Mouse (Mus musculus): ENCODE data around the gene Rnf217.

Rnf217 gene

GRCm38 (mm10) chr10:31495826-31496225 lies 113.2 kb downstream of the Rnf217 start:
- no peak for DNase-seq (ENCODE audit: low spot score)

DNA sequence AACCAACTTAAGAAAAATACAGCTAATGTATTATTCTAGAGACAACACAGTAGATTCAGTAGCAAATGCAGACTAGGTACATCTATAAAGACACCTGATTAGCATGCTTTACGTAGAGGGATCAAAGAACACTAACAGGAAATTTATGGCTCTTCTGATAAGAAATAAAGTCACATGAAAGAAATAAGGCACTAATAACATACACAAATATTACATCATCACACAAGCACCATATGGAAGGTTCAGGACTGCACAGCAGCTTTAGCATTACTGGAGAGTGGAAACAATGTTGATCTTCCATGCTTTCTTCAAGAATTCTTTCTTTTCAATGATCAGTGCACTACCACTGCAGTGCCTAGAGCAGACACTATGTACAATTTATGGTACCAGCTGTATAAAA lies 114.7 kb downstream of the Rnf217 start:
- no peak for DNase-seq (ENCODE audit: low spot score)

- no peak for DNase-seq (ENCODE audit: low spot score)
Measured at GRCm38 (mm10) chr10:31467043-31467898, 141.7 kb downstream of the Rnf217 start.

GRCm38 (mm10) chr10:31465840-31466541 lies 143.0 kb downstream of the Rnf217 start:
- no peak for DNase-seq (ENCODE audit: low spot score)

DNA sequence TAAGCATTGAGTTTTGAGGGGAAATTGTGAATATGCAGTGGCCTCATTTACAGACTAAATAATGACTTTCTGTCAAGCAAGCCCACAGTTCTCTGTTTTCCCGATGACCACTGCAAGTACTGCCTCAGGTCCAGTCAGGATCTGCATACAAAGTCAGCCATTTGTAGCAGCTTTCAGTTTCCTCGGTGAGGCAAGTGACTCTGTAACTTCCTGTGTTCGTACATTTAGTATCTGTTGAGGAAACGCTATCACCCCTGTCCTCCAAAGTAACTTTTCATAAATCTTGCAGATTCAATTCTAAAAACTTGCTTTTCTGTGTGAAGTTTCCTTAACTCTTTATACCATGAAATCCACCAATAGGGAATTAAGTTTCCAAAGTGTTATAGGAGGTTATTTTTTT lies 143.6 kb downstream of the Rnf217 start:
- no peak for DNase-seq (ENCODE audit: low spot score)

DNA sequence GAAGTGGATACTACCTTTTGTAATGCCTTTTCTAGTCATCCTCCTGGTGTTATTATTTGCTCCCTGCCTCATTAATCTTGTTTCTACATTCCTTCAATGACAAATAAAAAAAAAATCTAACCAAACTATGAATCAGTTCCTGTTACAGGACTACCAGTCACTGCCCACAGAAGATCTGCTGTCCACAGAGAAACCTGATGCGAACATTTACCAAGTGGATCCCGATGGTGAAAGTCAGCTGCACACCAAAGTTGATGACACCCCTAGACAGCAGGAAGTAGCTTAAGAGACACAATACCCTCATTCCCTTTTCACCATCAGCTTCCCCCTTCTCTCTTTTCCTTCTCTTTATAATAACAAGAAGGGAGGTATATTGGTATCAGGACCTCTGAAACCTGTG lies 145.9 kb downstream of the Rnf217 start:
- no peak for DNase-seq (ENCODE audit: low spot score)

DNA sequence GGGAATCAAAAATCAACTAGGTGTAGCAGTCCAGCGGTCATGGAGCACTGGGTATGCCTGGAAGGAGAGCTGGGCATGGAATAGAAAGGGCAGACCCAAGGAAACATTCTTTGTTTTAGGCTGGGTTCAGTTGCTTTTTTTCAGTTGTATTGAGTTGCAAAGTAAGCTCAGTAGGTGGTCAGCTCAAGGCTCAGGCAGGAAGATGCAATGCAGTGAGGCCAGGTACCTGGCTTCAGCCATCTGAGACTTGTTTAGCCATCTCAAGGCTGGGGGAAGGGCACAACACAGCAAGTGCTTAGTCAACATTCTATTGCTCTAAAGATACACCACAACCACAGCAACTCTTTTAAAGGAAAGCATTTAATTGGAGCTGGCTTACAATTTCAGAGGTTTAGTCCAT lies 152.2 kb downstream of the Rnf217 start:
- DNase-seq (ENCODE audit: low spot score), result no peak

DNA sequence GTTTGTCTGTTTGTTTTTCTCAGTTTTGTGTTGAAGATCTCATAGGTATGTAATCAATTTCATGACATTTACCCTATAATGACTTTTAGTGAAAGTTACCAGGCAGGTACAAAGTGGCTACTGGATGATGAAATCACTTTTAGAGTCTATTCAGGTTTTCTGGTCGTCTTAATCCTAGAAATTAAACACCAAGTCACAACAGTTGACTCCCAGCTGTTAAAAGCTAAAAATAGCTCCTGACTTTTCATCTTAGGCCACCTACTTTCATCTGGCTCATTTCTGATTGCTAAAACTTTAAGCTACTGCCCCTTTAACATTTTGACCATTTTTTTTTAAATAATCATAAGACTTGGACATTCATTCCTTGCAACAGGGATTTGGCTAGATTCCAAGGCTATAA lies 161.9 kb downstream of the Rnf217 start:
- no peak for DNase-seq (ENCODE audit: low spot score)

DNA sequence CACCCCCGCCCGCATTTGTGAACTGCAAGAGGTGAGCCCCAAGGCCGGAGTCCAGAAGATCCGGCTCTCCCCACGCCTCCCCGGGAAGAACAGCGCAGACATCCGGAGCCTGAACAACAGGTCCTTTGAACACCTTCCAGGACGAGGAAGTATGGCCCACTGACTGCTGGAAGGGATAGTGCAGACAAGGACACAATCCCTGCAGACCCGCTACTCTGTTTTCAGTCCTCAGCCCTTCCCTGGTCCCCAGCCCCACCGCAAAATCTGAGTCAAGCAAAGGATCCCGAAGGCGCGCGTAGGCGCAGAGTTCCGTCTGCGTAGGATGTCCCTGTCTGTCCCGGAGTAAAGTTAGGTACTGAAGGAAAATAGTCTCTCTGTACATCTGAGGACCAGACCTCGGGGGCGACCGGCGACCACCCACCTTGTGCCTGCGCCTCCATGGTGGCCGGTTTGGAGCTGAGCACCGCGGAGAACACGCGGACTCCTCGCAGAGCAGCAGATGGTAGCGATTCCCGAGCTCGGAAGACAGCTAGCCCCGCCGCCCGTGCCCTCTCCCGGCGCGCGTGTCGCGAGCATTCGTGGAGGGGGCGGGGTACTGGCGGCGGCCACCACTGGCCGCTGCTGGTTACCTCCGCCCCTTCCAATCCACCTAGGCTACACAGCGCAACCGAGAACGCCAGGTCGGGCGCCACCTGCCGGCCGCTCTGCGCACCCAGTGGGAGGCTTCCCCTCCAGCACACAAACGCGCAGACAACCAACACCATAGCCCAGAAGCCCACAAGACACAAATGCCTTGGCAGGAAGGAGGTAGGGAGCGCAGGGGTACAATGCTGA lies 163.5 kb downstream of the Rnf217 start, which contains the start of gene Tpd52l1:
TSS of gene Tpd52l1 (minus strand) at position 668 of the 834 bp plus-strand sequence.
- DNase-seq (ENCODE audit: low spot score), result peak; percentile 82

DNA sequence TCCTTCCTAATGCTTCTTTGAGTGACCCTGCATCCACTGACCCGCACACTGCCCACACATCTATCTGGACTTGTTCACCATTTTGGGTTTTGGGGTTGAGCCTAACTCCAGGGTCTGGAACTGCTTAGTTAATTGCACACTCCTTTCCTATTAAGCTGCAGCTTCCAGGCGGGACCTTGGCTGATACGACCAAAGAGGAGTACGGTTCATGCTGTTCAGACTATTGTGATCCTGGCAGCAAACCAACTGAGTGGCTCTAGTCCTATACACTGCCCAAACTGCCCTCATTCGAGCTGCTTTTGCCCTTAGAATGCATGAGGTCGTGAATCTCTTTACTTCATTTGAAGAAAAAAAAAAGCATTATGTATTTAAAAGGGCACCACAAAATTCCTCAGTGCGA lies 164.8 kb downstream of the Rnf217 start:
- no peak for DNase-seq (ENCODE audit: low spot score)

All from urinary bladder, postnatal 25 days (tissue).